Mouse (Mus musculus) fibroblast of lung, adult 2 months (primary cell): ENCODE measurements around the gene Hps6.

Experiments used
- DNase-seq: peaks from one replicate; pipeline ENCODE4 v3.0.0-alpha.2; 2011; ENCODE audit warnings: low read depth

The Hps6 gene

GRCm38 (mm10) chr19:46044993-46045695 is 41.8 kb downstream of the Hps6 start, which contains the start of gene Ldb1:
Ldb1 (minus strand) TSS chr19:46045214.
- DNase-seq: no peak

DNA sequence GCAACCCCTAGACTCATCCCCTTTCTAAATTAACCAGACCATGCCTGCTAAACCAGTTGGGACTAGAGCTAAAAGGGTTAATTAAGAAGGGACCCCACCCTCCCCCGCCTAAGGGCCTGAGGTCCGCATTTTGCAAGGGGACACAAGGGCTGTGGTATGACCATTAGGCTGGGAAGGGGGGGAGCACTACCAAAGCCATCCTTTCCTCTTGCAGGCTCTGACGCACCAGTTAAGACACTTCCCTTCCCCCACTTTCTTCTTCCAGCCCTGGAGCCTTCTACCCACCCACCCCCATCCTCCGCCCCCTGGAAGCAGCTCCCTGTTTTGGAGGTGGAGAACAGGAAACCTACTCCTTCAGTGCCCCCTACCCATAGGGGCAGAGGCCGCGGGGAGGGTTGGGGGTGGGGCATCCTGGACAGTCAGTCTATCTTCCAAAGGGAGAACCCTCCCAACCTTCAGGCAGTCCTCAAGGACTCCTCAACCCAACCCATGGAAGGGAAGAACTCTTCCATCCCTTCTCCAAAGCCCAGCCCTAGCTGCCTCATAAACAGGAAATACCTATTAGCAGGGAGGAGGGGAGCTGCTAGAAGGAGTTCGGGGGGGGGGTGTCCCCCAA is 42.5 kb downstream of the Hps6 start:
- no peak for DNase-seq

DNA sequence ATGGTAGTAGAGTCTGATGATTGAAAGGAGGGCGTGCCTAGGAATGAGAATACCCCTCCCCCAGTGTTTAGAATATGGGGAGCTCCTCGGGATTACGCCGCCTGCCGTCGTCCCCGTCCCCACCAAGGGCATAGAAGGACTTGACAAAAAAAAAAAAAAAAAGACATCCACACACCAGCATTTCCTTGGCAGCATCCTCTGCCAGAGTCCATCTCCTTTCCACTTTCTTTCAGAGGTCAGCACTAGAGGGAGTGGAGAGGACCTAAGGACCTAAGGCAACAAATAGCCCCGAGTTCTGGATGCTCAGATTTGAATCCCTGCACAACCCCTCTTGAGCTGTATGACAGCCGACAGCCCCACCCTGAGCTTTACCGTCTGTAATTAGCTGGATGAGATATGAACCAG is 43.3 kb downstream of the Hps6 start:
- no peak for DNase-seq

DNA sequence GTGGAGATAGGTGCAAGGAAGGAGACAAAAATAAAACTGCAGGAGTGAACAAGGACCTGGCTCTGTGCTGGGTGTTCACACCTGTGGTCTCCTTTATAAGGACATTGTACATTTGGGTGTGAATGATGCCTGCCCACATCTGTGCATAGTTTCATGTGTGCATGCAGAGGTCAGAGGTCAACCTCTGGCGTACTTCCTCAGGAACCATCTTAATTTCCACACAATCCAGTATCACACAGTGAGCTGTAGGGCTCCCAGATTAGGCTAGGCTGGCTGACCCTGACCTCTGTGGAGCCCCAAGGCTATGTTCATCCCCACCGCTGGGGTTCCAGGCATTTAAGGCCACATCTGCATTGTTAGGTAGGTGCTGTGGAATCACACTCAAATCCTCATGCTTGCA is 44.1 kb downstream of the Hps6 start:
- no peak for DNase-seq

GRCm38 (mm10) chr19:46049129-46049528 is 45.8 kb downstream of the Hps6 start:
- no peak for DNase-seq

DNA sequence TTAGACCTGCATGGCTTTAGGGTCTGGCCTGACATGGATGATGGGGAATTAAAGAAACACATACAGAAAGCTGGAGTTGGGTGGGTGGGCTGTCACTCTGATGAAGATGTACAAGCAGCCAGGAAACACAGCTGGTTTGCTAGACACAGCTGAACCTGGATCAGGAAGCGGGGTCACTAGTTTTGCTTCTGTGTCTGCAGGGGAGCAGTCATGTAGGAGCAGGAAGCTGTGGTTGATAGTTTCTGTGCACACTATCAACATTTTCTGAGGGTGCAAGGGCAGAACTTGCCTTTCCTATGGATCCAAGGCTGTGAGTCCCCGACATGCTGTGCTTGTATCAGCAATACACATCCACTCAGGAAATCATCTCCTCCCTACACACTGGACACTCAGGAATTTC is 47.2 kb downstream of the Hps6 start:
- no peak for DNase-seq
